Mouse (Mus musculus) ovary, postnatal 10 days (tissue): ENCODE results near the gene Ttc29.

Experiments used
- DNase-seq: peaks from one replicate; pipeline ENCODE4 v3.0.0; 2022; ENCODE audit warnings: low spot score

Gene Ttc29

GRCm38 (mm10) chr8:78278598-78278997 is 65.5 kb downstream of the Ttc29 start:
- DNase-seq = no peak

- DNase-seq = no peak
Observed at GRCm38 (mm10) chr8:78284805-78285204, 71.7 kb downstream of the Ttc29 start.

- DNase-seq = no peak
Observed at GRCm38 (mm10) chr8:78285366-78285765, 72.3 kb downstream of the Ttc29 start.

- no peak for DNase-seq
Observed at GRCm38 (mm10) chr8:78289374-78289971, 76.4 kb downstream of the Ttc29 start.

GRCm38 (mm10) chr8:78290274-78290673 is 77.2 kb downstream of the Ttc29 start:
- no peak for DNase-seq

- no peak for DNase-seq
Observed at GRCm38 (mm10) chr8:78295494-78295893, 82.4 kb downstream of the Ttc29 start.

GRCm38 (mm10) chr8:78303579-78303978 is 90.5 kb downstream of the Ttc29 start:
- no peak for DNase-seq

GRCm38 (mm10) chr8:78306604-78307003 is 93.5 kb downstream of the Ttc29 start:
- DNase-seq = no peak

GRCm38 (mm10) chr8:78307131-78307530 is 94.0 kb downstream of the Ttc29 start:
- no peak for DNase-seq

GRCm38 (mm10) chr8:78309539-78309938 is 96.4 kb downstream of the Ttc29 start:
- no peak for DNase-seq

GRCm38 (mm10) chr8:78315576-78315975 is 102.5 kb downstream of the Ttc29 start:
- DNase-seq = no peak

GRCm38 (mm10) chr8:78317666-78318065 is 104.6 kb downstream of the Ttc29 start:
- no peak for DNase-seq

GRCm38 (mm10) chr8:78323391-78323790 is 110.3 kb downstream of the Ttc29 start:
- no peak for DNase-seq

GRCm38 (mm10) chr8:78340689-78341529 is 127.8 kb downstream of the Ttc29 start:
- no peak for DNase-seq

GRCm38 (mm10) chr8:78342151-78342550 is 129.1 kb downstream of the Ttc29 start:
- no peak for DNase-seq

- no peak for DNase-seq
Observed at GRCm38 (mm10) chr8:78344006-78344405, 130.9 kb downstream of the Ttc29 start.

GRCm38 (mm10) chr8:78345705-78346104 is 132.6 kb downstream of the Ttc29 start:
- DNase-seq = no peak

- DNase-seq = no peak
Observed at GRCm38 (mm10) chr8:78346131-78346621, 133.1 kb downstream of the Ttc29 start.

- no peak for DNase-seq
Observed at GRCm38 (mm10) chr8:78353902-78354301, 140.8 kb downstream of the Ttc29 start.

GRCm38 (mm10) chr8:78354801-78355200 is 141.7 kb downstream of the Ttc29 start:
- no peak for DNase-seq

GRCm38 (mm10) chr8:78390756-78391155 is 177.7 kb downstream of the Ttc29 start:
- no peak for DNase-seq

GRCm38 (mm10) chr8:78419272-78419671 is 206.2 kb downstream of the Ttc29 start:
- DNase-seq = no peak

- no peak for DNase-seq
Observed at GRCm38 (mm10) chr8:78420101-78420503, 207.0 kb downstream of the Ttc29 start.
